Mouse (Mus musculus): ENCODE results near the gene Cdyl2. TPM values are rescaled to one million over a fixed set of nuclear protein-coding genes. Genes with fewer than 3 reads are reported as not detected.

The Cdyl2 gene
- total RNA-seq (2015) (3.7 and 3.8 TPM in 2 replicates), total RNA-seq (2017) (7.8 and 11.2 TPM in 2 replicates)

DNA sequence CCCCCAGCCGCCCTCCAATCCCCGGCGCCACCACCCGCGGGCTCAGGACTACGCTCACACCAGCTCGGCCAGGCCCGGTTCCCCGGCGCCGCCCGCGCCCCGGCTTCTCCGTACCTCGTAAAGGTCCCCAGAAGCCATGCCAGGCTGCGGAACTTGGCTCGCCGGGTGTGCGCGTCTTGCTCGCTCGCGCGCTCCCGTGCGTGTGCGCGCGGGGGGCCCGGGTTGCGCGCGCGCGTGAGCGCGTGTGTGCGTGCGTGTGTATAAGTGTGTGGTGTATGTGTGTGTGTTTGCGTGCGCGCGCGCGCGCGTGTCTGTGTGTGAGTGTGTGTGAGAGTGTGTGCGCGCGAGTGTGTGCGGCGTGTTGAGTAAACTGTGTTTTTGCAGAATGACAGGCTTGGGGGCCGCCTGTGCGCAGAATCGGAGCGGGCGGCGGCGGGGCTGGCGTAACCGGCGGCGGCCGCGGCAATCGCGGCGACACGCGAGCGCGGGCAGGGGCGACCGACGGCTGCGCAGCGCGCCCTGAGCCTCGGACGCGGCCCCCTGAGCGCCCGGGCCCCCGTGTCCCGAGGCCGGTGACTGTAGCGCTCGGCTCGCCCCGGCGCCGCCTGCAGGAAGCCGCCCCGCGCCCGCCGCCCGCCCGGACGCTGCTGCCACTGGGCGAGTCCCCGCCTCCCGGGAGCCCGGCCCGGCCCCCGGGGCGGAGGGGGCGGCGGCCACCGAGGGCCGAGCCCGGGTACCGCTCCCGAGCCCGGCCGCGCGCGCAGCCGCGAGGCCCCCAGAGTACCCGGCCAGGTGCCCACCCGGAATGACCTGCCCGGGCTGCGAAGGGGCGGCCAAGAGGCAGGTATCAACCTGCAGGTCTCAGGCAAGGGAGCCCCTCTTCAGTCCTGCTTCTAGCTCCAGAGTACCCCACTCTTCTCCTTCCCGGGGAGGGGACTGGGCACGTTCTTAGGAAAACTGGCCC, at the start of gene Cdyl2:
Gene Cdyl2 (minus strand): TSS at position 308 of the 964 bp plus-strand sequence.
- ATAC-seq (ENCODE audit: poor library complexity, severe bottlenecking) = peak; percentile 72

DNA sequence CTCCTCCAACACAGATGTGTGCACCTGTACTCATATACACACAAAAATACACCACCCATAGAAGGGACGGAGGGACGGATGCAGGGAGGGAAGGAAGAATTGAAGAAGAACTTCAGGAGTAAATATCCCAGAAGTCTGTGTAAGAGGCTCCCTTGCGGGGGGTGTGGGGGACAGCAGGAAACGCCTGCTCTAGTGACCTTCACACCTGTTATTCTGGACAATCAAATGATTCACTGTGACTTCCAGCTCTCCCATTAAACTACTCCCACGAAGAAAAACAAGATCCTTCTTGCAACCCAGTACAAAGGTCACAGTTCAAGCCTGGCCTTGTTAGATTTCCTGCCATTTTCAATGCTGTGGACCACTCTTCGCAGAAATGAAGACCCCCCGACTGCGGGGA, 47.8 kb upstream of the Cdyl2 start:
- ATAC-seq (ENCODE audit: poor library complexity, severe bottlenecking) = no peak

DNA sequence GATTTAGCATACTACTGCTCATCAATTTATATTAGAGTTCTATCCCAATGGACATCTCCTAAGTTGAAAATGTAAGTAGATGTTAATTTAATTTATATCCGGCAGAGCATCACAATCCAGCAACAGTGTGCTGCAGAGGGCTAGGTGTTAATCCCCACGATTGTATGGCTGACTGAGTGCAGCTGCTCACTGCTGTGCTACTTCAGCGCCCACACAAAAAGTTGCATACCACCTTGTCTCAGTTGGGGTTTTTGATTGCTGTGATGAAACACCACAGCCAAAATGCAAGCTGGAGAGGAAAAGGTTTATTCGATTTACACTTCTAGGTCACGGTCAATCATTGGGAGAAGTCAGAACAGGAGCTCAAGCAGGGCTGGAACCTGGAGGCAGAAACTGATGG, 41.4 kb upstream of the Cdyl2 start:
- no peak for ATAC-seq (ENCODE audit: poor library complexity, severe bottlenecking)

DNA sequence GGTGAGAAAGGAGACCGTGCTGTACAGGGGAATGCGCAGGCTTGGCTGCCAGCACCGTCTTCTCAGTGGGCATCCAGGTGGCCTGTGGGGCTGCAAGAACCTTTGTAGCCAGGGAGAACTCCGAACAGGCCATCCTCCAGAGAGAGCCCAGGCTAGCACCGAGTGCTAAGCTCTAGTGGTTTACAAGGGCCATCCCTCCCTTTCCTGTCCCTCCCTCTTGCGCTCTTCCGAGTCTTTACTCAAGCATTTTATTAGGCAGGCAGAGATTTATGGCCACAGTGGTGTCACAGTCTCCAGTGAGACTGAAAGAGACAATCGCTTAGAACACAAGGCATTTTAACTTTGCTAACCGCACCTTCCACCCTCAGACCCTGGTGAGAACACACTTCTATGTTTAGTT, 39.9 kb upstream of the Cdyl2 start:
- ATAC-seq (ENCODE audit: poor library complexity, severe bottlenecking) = no peak

DNA sequence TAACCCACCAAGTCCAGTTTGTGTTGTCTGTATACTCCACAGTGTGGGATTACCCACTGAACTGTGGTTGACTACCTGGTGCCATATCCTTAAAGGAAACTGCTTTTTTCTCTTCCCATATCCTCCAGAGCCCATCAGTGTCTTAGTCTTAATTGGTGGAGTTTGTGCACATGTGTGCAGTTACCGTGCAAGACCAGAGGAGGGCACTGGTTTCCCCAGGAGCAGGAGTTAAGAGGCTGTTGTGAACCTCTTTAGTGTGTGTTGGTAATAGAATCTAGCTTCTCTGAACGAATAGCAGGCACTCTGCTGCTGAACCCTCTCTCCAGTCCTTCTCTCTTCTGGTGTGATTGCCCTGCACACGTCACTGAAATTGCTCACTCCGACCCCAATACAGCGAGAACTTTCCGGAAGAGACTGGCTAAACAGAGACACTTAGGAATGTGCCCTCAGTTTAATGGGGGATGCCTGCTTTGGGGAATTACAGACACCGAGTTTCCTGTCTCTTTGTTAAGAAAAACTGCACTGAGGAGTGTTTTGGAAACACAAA, 39.1 kb upstream of the Cdyl2 start:
- ATAC-seq (ENCODE audit: poor library complexity, severe bottlenecking) = no peak

DNA sequence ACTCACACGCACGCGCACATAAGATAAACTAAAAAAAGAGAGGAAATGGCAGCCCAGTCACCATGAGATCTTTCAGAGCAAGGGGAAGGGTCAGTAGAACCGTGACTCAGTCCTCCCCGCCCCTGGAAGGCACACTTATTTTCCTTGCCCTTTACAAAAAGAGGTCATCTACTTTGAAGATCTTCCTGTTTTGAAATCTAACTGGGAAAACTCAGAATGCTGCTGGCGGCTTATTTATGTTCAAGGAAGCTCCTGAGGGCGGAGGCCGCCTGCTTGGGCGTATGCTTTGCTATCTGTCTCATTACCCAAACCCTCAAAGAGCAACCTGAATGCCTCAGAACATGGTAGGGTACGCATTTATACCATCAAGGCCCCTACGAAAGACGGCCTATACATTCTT, 38.0 kb upstream of the Cdyl2 start:
- ATAC-seq (ENCODE audit: poor library complexity, severe bottlenecking) = no peak

DNA sequence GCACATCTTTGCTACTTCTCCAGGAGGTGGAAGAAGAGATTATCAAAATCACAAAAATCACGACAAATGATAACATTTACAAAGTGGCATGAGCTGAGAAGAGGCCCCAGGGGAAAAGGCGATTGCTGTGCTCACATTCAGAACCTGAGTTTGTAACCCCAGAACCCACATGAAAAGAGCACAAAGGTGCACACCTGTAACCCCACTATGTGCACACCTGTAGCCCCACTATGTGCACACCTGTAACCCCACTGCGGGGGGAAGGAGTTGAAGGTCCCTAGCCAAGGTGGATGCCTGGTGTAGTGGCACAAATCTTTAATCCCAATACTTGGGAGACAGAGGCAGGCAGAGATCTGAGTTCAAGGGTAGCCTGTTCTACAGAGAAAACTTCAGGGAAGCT, 23.4 kb upstream of the Cdyl2 start:
- ATAC-seq (ENCODE audit: poor library complexity, severe bottlenecking) = no peak

DNA sequence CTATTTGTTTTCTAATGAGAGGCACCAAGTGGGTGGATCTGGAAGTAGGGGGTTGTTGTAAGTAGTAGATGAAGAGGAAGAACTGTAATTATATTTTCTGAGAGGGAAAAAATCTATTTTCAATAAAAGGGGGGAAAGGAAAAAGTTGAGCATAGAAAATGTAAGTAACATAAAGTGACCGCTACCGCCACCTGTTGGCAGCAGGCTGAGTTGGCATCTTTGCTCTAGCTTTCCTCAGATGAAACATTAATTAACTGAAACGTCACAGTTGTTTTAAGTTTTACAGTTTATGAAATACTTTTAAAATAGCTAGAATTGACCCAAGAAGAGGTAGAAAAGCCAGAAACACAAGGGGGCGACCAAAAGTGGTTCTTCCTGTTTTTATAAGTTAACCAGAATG, 22.8 kb upstream of the Cdyl2 start:
- peak; percentile 64; the same call in 1 of the 2 replicates for ATAC-seq (ENCODE audit: poor library complexity, severe bottlenecking)

DNA sequence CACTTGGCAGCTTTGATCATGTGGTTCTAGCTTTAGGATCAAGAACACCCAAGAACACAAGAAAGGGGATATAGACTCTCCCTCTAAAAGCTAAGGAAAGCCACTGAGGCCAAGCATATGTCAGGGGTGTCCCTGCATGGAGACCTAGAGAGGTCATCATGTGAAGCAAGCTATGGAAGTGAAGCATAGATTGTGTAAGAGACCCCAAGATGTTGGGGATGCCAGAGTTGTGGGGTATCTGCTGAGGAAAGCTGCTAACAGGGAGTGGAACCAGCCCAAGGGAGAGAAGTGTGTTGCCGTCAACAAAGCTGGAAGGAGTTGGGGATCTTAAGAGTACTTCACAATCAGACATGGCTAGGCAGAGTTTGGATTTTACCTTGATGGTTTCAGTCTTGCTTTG, 7.9 kb upstream of the Cdyl2 start:
- no peak for ATAC-seq (ENCODE audit: poor library complexity, severe bottlenecking)

DNA sequence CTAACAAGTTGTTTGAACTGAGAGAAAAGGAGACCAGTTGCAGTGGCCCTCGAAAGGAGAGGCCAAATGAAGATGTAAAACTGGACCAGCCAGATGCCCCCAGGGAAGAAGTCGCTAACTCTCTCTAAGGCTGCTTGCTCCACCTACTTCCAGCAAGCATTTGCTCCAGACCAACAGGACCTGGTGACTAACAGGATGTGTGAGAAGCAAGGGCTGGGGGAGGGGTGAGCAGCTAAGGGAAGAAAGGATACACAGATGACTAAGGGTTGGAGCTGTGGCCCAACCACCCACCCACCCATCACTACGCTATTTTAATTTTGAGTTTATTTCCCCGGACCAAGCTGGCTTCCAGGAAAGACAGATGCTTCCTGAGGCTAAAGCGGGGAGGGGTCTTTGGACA, 2.5 kb upstream of the Cdyl2 start:
- ATAC-seq (ENCODE audit: poor library complexity, severe bottlenecking) = no peak

DNA sequence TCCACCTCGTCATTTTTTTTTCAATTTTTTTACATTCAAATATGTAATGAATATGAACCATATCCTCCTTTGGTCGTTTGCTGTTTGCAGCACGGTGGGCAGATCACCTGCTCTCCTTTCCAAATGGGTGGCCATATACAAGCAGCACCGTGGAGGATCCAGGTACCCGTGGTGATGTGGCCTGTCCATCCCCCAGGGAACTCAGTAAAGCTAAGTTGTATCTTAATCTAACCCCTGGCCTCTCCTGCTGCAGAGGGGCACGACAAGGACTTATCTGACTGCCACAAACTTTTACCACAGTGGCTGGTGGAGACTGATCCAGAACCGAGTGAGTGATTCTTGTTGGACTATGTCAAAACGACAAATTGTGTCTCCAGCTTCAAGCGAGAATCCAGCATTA, 1.4 kb upstream of the Cdyl2 start:
- no peak for ATAC-seq (ENCODE audit: poor library complexity, severe bottlenecking)

DNA sequence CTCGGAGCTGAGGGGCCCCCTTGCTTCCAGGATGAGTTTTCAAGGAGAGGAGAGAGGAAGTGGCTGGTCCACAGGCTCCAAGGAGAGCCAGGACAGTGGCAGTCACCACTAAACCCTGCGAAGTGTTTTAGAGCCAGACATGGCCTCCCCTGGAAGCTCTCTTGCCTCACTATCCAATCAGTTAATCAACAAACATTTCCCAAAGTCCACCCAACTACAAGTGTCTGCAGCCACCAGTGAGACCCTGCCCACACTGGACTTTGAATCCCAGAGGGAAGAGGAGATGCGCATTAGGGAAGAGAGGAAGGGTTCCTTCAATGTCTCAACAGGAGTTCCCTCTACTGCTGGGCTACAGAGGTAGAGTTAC, 840 bp upstream of the Cdyl2 start:
- no peak for ATAC-seq (ENCODE audit: poor library complexity, severe bottlenecking)

DNA sequence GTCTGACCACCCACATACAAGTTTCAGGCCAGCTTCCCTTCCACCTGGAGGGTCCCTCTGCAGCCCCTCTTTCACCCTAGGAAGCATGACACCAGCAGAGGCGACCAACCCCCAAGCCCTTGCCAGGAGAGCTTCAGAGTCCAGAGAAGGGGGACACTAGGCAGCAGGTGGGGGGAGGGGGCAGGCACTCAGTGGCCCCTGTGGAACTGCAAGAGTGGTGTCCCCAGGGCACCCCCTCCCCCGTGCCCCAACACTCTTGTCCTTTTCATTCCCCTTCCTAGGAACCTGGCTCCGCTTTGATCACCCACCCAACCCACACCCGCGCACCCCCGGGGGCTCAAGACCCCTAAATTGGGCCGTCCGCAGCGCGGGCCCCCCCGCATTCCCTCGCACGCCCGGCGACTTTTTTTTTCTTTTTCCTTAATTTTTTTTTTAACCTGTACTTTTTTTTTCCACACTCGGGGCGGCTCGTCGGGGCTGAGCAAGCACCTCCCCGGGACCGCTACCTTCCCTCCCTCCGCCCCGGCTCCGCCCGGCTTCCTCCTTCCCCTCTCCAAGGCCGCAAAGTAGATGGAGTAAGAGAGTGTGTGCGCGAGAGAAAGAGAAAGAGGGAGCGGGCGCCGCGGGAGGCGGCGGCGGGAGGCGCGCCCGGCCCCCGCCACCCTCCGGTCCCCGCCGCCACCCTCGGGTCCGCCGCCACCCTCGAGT, 661 bp downstream of the Cdyl2 start:
- ATAC-seq (ENCODE audit: poor library complexity, severe bottlenecking) = peak; percentile 77

DNA sequence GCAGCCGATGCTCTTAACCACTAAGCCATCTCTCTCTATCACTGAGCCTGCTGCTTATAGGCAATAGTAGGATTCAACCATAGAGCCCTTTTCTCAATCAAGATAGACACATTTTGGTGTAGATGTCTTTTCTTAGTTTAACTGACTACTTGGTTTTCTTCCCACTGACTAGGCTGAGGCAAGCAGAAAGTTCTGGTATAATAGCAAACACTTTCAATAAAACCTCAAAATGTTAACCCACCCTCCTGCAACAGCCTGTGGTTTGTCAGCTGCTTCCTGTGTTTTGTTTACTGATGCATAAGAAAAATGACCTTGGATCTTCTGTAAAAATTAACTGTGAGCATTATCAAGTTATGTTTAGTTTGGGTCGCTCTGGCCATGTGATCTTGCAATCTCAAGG, 11.3 kb downstream of the Cdyl2 start:
- no peak for ATAC-seq (ENCODE audit: poor library complexity, severe bottlenecking)

DNA sequence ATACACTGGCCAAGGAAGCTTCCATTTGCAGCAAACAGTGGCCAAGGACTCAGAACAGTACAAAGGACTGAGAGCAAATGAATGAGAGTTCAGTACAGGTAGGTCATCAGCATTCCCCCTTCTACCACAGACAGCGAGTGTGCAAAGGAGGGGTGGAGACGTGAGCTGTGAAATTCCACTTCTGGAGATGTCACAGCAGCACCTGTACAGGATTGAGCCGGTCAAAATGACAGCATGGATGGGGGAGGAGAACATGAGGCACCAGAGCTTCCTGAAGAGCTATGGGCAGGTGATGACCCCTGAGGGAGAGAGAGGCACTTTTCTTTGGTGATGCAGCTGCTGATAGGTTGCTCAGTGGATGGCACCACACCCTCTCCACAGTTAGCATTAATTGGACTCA, 25.3 kb downstream of the Cdyl2 start:
- ATAC-seq (ENCODE audit: poor library complexity, severe bottlenecking) = no peak

DNA sequence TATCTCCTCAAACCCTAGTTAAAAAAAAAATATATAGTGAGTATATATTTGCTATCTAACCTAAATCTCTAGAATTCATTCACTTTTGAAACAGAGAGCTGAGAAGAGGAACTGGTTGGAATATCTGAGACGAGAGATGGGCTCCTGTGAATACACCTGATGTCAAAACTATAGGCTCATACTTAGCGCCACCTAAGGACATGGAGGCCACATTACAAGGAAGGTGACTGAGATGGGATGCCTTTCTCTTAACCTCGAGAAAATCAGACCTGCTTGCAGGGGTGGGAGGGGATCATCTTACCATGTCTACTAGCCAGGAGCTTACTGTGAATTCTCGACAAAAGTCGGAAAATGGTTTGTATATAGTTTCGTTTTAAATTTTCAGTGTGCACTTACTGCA, 30.3 kb downstream of the Cdyl2 start:
- no peak for ATAC-seq (ENCODE audit: poor library complexity, severe bottlenecking)

DNA sequence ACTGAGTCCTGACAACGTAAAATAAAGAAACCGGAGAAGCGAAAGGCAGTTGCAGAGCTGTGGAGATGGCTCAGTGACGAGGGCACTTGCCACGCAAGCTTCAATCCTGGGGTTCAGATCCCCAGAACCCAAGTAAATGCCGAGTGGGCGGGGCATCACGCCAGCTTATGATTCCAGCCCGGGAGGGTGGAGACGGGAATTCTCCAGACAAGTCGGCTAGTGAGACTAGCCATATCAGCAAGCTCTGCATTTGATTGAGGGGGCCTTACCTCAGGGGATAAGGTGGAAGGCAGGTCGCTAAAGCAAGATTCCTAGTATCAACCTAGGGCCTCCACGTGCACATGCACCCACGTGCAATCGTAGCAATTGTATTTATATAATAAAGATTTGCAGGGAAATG, 39.9 kb downstream of the Cdyl2 start:
- ATAC-seq (ENCODE audit: poor library complexity, severe bottlenecking) = no peak

DNA sequence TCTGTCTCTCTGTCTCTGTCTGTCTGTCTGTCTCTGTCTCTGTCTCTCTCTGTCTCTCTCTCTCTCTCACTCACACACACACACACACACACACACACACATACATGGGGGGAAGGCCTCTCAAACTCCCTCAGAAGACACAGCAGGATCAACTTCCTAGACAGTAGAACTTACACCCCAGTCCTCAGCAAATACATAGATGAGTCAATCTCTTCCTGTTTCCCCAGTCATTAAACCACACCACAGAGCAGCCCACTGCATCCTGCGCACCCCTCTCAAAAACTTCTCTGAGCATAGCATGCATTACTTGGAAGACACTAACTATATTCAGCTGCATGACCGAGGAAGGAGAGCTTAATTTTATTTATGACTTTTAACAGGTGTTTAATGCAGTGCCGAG, 43.0 kb downstream of the Cdyl2 start:
- no peak for ATAC-seq (ENCODE audit: poor library complexity, severe bottlenecking)

DNA sequence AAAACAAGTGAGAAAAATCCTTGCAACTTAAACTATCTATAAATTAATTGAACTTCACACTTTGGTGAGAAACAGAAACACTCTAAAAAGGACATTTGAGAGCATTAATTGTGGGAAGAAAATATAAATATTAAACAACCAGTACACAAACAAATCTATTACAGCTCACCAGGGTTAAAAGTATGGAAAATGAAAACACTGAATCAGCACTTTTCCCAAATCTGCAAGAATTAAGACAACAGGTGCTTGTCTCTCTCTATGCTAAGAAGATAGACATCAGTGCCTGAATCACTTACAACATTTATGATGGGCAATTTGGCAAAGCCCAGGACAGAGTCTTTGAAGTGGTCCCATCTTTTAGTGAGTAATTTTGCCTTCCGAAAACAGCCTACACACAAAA, 56.6 kb downstream of the Cdyl2 start:
- ATAC-seq (ENCODE audit: poor library complexity, severe bottlenecking) = no peak

DNA sequence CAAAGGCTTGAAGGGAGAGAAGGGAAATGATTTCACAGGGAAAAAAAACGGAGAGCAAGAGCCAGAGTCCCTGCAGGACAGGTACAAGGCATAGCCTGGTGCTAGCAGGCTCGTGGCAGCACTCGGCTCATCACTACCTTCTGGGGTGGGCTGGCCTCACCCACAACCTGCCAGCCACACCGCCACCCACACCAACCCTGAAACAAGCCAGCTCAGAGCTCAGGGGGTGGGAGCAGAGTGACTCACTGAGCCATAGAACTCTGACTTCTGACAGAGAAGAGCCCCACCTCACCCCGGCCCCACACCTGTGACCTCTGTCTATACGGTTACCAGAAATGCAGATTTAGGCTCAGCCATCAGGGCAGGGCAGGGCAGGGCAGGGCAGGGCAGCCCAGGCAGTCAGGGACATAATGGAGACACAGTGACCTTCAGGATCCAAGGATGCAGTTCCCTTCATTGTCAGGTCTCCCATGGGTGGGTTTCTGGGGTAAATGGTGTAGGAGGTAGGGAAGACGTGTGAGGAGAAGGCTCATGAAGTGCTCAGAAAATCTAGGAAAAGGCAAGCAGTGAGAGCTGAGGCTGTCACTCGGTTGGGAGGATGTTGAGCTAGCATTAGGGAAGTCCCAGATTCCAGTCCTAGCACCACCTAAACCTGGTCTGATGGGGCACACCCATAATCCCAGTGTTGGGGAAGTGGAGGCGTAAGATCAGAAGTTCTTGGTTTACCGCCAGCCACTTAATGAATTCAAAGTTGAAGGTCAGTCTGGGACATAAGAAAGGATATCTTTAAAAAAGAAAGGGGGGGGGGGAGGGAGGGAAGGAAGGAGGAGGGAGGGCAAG, 58.6 kb downstream of the Cdyl2 start:
- ATAC-seq (ENCODE audit: poor library complexity, severe bottlenecking) = no peak

DNA sequence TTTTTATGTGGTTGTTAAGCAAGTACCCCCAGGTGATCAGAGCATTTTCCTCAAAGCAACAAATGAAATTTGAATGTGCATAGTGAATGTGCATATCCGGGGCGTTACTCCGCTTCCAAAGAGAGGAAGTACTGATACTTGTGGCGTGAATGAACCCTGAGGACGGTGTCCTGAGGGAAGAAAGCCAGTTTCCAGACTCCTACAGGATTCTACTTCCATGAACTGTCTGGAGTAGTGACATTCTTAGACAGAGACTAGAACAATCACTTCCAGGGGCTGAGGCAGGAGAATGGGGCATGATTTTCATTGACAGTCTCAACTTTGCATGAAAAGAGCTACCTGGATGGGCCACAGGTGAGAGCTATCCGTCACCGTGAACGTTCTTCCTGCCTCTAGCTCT, 59.3 kb downstream of the Cdyl2 start:
- no peak for ATAC-seq (ENCODE audit: poor library complexity, severe bottlenecking)

All from megakaryocyte, adult 5-6 weeks (primary cell).